Mouse (Mus musculus): Measurements from ENCODE around the gene Tsn. TPM values are rescaled to one million over a fixed set of nuclear protein-coding genes. Genes with fewer than 3 reads are reported as not detected.

Tsn gene
- polyA plus RNA-seq (2014; fragmentation: Nextera tagmentation; extraction: Ambion mirVana): 346 and 384 TPM in 2 replicates

GRCm38 (mm10) chr1:118311622-118312326 lies at the start of gene Tsn:
Gene Tsn, minus strand, starts transcription at chr1:118311739.
- Histone ChIP-seq H3K4me1 (ENCODE audit: control insufficient read depth, insufficient read depth, low read length) (peaks cover 4% of the 10 kb centered on the region; the same call in 1 of the 2 replicates), H3K4me3 (ENCODE audit: low read length) (peak within 1 kb of the TSS; percentile 90), H3K9ac (ENCODE audit: low read depth, low read length) (peak within 1 kb of the TSS; percentile 89), H3K9me3 (ENCODE audit: control insufficient read depth, low read length) (no peaks in the 10 kb centered on the region), H3K27ac (ENCODE audit: low read depth, low read length) (peak within 1 kb of the TSS; percentile 89), H3K4me2 (replicated peaks; ENCODE audit: low read depth, low read length) (peak within 1 kb of the TSS; percentile 74), H3K36me3 (ENCODE audit: control insufficient read depth, insufficient read depth, low read length) (peaks cover 10% of the 10 kb centered on the region; the same call in 1 of the 2 replicates), H3K27me3 (ENCODE audit: control insufficient read depth, insufficient read depth, low read length) (no peaks in the 10 kb centered on the region)
- peak; percentile 17 for ATAC-seq (ENCODE audit: low FRiP score, low TSS enrichment)
- 58% methylated on average over 12 of the region's 12 CpGs for WGBS

GRCm38 (mm10) chr1:118359071-118359761 lies 47.7 kb upstream of the Tsn start:
- WGBS: 78% methylated on average over 6 of the region's 6 CpGs
- H3K4me3 ChIP-seq (ENCODE audit: low read length): no peak overlapping the region
- H3K27ac ChIP-seq (ENCODE audit: low read depth, low read length): no peak overlapping the region
- H3K27me3 ChIP-seq (ENCODE audit: control insufficient read depth, insufficient read depth, low read length): no peaks in the 10 kb centered on the region
- ATAC-seq (ENCODE audit: low FRiP score, low TSS enrichment): no peak
- H3K9ac ChIP-seq (ENCODE audit: low read depth, low read length): no peak overlapping the region
- H3K4me2 ChIP-seq (replicated peaks; ENCODE audit: low read depth, low read length): no peak overlapping the region
- no peaks in the 10 kb centered on the region for H3K9me3 ChIP-seq (ENCODE audit: control insufficient read depth, low read length)
- no peaks in the 10 kb centered on the region for H3K4me1 ChIP-seq (ENCODE audit: control insufficient read depth, insufficient read depth, low read length)
- no peaks in the 10 kb centered on the region for H3K36me3 ChIP-seq (ENCODE audit: control insufficient read depth, insufficient read depth, low read length)

- Histone ChIP-seq H3K9ac (ENCODE audit: low read depth, low read length) (no peak overlapping the region), H3K4me2 (replicated peaks; ENCODE audit: low read depth, low read length) (no peak overlapping the region), H3K4me1 (ENCODE audit: control insufficient read depth, insufficient read depth, low read length) (no peaks in the 10 kb centered on the region), H3K27me3 (ENCODE audit: control insufficient read depth, insufficient read depth, low read length) (no peaks in the 10 kb centered on the region), H3K9me3 (ENCODE audit: control insufficient read depth, low read length) (no peaks in the 10 kb centered on the region), H3K27ac (ENCODE audit: low read depth, low read length) (no peak overlapping the region), H3K4me3 (ENCODE audit: low read length) (no peak overlapping the region), H3K36me3 (ENCODE audit: control insufficient read depth, insufficient read depth, low read length) (no peaks in the 10 kb centered on the region)
- 85% methylated on average over 3 of the region's 3 CpGs for WGBS
- no peak for ATAC-seq (ENCODE audit: low FRiP score, low TSS enrichment)
These were observed 38.4 kb upstream of the Tsn start for GRCm38 (mm10) chr1:118349922-118350321.

GRCm38 (mm10) chr1:118343649-118344435 lies 32.3 kb upstream of the Tsn start:
- 30% methylated on average over 6 of the region's 6 CpGs for WGBS
- Histone ChIP-seq H3K9ac (ENCODE audit: low read depth, low read length) (no peak overlapping the region), H3K4me3 (ENCODE audit: low read length) (no peak overlapping the region), H3K9me3 (ENCODE audit: control insufficient read depth, low read length) (no peaks in the 10 kb centered on the region), H3K36me3 (ENCODE audit: control insufficient read depth, insufficient read depth, low read length) (no peaks in the 10 kb centered on the region), H3K27ac (ENCODE audit: low read depth, low read length) (peak overlapping the region; percentile 59; the same call in 1 of the 2 replicates), H3K4me1 (ENCODE audit: control insufficient read depth, insufficient read depth, low read length) (peaks cover 7% of the 10 kb centered on the region; the same call in 1 of the 2 replicates), H3K4me2 (replicated peaks; ENCODE audit: low read depth, low read length) (no peak overlapping the region), H3K27me3 (ENCODE audit: control insufficient read depth, insufficient read depth, low read length) (no peaks in the 10 kb centered on the region)
- peak; percentile 81 for ATAC-seq (ENCODE audit: low FRiP score, low TSS enrichment)

- Histone ChIP-seq H3K4me2 (replicated peaks; ENCODE audit: low read depth, low read length) (no peak overlapping the region), H3K27ac (ENCODE audit: low read depth, low read length) (no peak overlapping the region), H3K9me3 (ENCODE audit: control insufficient read depth, low read length) (no peaks in the 10 kb centered on the region), H3K9ac (ENCODE audit: low read depth, low read length) (no peak overlapping the region), H3K4me1 (ENCODE audit: control insufficient read depth, insufficient read depth, low read length) (no peaks in the 10 kb centered on the region), H3K27me3 (ENCODE audit: control insufficient read depth, insufficient read depth, low read length) (no peaks in the 10 kb centered on the region), H3K36me3 (ENCODE audit: control insufficient read depth, insufficient read depth, low read length) (peaks cover 17% of the 10 kb centered on the region), H3K4me3 (ENCODE audit: low read length) (no peak overlapping the region)
- no peak for ATAC-seq (ENCODE audit: low FRiP score, low TSS enrichment)
- WGBS: 41% methylated on average over 5 of the region's 5 CpGs
These were observed 26.4 kb upstream of the Tsn start for GRCm38 (mm10) chr1:118337921-118338320.

GRCm38 (mm10) chr1:118335847-118336246 lies 24.3 kb upstream of the Tsn start:
- H3K9ac ChIP-seq (ENCODE audit: low read depth, low read length): no peak overlapping the region
- H3K36me3 ChIP-seq (ENCODE audit: control insufficient read depth, insufficient read depth, low read length): peaks cover 38% of the 10 kb centered on the region
- peak; percentile 33; the same call in 1 of the 2 replicates for ATAC-seq (ENCODE audit: low FRiP score, low TSS enrichment)
- H3K4me1 ChIP-seq (ENCODE audit: control insufficient read depth, insufficient read depth, low read length): no peaks in the 10 kb centered on the region
- H3K27me3 ChIP-seq (ENCODE audit: control insufficient read depth, insufficient read depth, low read length): no peaks in the 10 kb centered on the region
- no peak overlapping the region for H3K4me2 ChIP-seq (replicated peaks; ENCODE audit: low read depth, low read length)
- H3K9me3 ChIP-seq (ENCODE audit: control insufficient read depth, low read length): no peaks in the 10 kb centered on the region
- no peak overlapping the region for H3K27ac ChIP-seq (ENCODE audit: low read depth, low read length)
- H3K4me3 ChIP-seq (ENCODE audit: low read length): no peak overlapping the region

GRCm38 (mm10) chr1:118334749-118335713 lies 23.5 kb upstream of the Tsn start:
- Histone ChIP-seq H3K4me3 (ENCODE audit: low read length) (no peak overlapping the region), H3K27ac (ENCODE audit: low read depth, low read length) (no peak overlapping the region), H3K4me1 (ENCODE audit: control insufficient read depth, insufficient read depth, low read length) (no peaks in the 10 kb centered on the region), H3K27me3 (ENCODE audit: control insufficient read depth, insufficient read depth, low read length) (no peaks in the 10 kb centered on the region), H3K4me2 (replicated peaks; ENCODE audit: low read depth, low read length) (no peak overlapping the region), H3K9me3 (ENCODE audit: control insufficient read depth, low read length) (no peaks in the 10 kb centered on the region), H3K9ac (ENCODE audit: low read depth, low read length) (no peak overlapping the region), H3K36me3 (ENCODE audit: control insufficient read depth, insufficient read depth, low read length) (peaks cover 46% of the 10 kb centered on the region)
- 82% methylated on average over 9 of the region's 9 CpGs for WGBS
- no peak for ATAC-seq (ENCODE audit: low FRiP score, low TSS enrichment)

GRCm38 (mm10) chr1:118321661-118322201 lies 10.2 kb upstream of the Tsn start, which contains the start of gene Nifk:
Gene Nifk, plus strand, starts transcription at chr1:118321839.
- peak; percentile 91 for ATAC-seq (ENCODE audit: low FRiP score, low TSS enrichment)
- Histone ChIP-seq H3K4me3 (ENCODE audit: low read length) (peak within 1 kb of the TSS; percentile 86), H3K4me1 (ENCODE audit: control insufficient read depth, insufficient read depth, low read length) (peaks cover 8% of the 10 kb centered on the region; the same call in 1 of the 2 replicates), H3K36me3 (ENCODE audit: control insufficient read depth, insufficient read depth, low read length) (peaks cover 26% of the 10 kb centered on the region), H3K4me2 (replicated peaks; ENCODE audit: low read depth, low read length) (peak within 1 kb of the TSS; percentile 74), H3K27me3 (ENCODE audit: control insufficient read depth, insufficient read depth, low read length) (no peaks in the 10 kb centered on the region), H3K9ac (ENCODE audit: low read depth, low read length) (peak within 1 kb of the TSS; percentile 81), H3K27ac (ENCODE audit: low read depth, low read length) (no peak within 1 kb of the TSS), H3K9me3 (ENCODE audit: control insufficient read depth, low read length) (no peaks in the 10 kb centered on the region)
- under 1% methylated on average over 37 of the region's 37 CpGs for WGBS

Data from kidney, embryonic 14.5 days (tissue).